Mouse (Mus musculus): ENCODE results near the gene Cntnap2. TPM values are rescaled to one million over a fixed set of nuclear protein-coding genes. Genes with fewer than 3 reads are reported as not detected.

Gene Cntnap2
- polyA plus RNA-seq, 1 experiment from 2014 or later, result 70.3 TPM

DNA sequence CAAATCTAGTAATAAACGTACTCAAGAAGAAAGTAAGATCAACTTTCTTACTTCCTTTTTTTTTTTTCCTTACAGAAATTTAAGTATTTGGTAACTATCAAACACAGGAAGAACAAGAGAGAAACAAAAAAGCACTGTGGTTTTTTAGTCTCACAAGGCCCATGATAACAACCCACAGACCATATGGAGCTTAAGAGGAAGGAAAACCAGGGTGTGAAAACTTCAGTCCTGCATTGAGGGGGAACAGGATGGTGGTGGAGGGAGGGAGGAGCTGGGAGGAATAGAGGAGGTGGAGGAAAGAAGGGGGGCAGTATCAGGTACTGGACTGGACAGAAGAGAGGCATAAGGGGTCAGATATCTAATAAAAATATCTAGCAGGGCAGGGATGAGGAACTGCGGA is 212.4 kb downstream of the Cntnap2 start:
- no peak for ATAC-seq
- H3K9me3 ChIP-seq (replicated peaks; ENCODE audit: control insufficient read depth, low read length), result no peaks in the 10 kb centered on the region
- no peak overlapping the region for H3K27ac ChIP-seq (ENCODE audit: low read depth, low read length)

DNA sequence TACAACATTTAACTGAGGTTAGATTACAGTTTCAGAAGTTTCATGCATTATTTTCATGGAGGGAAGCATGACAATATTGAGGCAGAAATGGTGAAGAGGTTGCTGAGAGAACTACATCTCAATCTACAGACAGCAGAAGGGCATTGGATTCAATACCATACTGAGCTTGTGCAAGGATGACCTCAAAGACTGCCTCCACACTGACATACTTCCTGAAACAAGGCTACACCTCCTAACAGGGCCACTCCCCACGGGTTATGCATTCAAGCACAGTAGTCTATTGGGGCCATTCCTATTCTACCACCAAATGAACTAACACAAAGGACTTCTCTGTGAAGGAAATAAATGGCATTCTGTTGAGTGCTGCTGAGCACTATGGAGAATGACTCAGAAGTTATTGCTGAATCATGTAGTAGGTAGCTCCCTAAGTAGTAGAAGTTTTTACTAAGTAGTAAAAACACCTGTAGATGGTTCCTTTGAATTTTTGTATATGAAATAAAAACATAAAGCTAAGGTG is 214.2 kb downstream of the Cntnap2 start:
- DNase-seq (ENCODE audit: low spot score) (no peak), ATAC-seq (no peak)
- no peak overlapping the region for H3K4me3 ChIP-seq (ENCODE audit: low read depth, low read length)
- 41% methylated on average over 1 of the region's 1 CpGs for WGBS
- no peak overlapping the region for H3K9ac ChIP-seq (ENCODE audit: low read length)
- no peak overlapping the region for H3K27ac ChIP-seq (ENCODE audit: low read depth, low read length)
- H3K4me1 ChIP-seq (ENCODE audit: control insufficient read depth, insufficient read depth, low read length), result no peaks in the 10 kb centered on the region
- H3K27me3 ChIP-seq (replicated peaks; ENCODE audit: control insufficient read depth, insufficient read depth, low read length), result no peaks in the 10 kb centered on the region
- no peaks in the 10 kb centered on the region for H3K9me3 ChIP-seq (replicated peaks; ENCODE audit: control insufficient read depth, low read length)
- H3K36me3 ChIP-seq (ENCODE audit: control insufficient read depth, insufficient read depth, low read length), result no peaks in the 10 kb centered on the region
- no peak overlapping the region for H3K4me2 ChIP-seq (ENCODE audit: low read length)

More for the DNA sequence above, 212.4 kb downstream of the Cntnap2 start:
- 84% methylated on average over 2 of the region's 2 CpGs for WGBS
- H3K4me2 ChIP-seq (ENCODE audit: low read length), result no peak overlapping the region
- no peak overlapping the region for H3K9ac ChIP-seq (ENCODE audit: low read length)
- no peak for DNase-seq (ENCODE audit: low spot score)
- H3K4me3 ChIP-seq (ENCODE audit: low read depth, low read length), result no peak overlapping the region
- no peaks in the 10 kb centered on the region for H3K27me3 ChIP-seq (replicated peaks; ENCODE audit: control insufficient read depth, insufficient read depth, low read length)
- H3K4me1 ChIP-seq (ENCODE audit: control insufficient read depth, insufficient read depth, low read length), result no peaks in the 10 kb centered on the region
- H3K36me3 ChIP-seq (ENCODE audit: control insufficient read depth, insufficient read depth, low read length), result no peaks in the 10 kb centered on the region

DNA sequence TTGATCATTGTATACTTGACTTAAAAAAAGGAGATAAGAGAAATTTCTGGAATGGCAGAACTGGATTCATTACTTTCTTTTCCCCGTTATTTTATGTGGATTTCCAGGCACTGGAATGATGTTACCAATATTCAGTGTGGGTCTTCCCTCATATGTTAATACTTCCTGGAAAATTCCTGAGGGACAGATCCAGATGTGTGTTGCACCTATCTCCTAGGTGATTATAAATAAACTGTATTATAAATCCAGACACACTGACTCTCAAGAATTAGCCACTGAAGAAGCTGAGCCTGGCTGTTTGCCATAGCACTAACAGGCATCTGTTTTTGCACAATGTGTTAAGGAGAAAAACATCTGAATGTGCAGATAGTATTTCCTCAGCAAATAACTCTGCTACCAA is 231.0 kb downstream of the Cntnap2 start:
- Histone ChIP-seq H3K4me2 (ENCODE audit: low read length) (no peak overlapping the region), H3K27me3 (replicated peaks; ENCODE audit: control insufficient read depth, insufficient read depth, low read length) (no peaks in the 10 kb centered on the region), H3K36me3 (ENCODE audit: control insufficient read depth, insufficient read depth, low read length) (no peaks in the 10 kb centered on the region), H3K4me3 (ENCODE audit: low read depth, low read length) (no peak overlapping the region), H3K4me1 (ENCODE audit: control insufficient read depth, insufficient read depth, low read length) (no peaks in the 10 kb centered on the region), H3K9ac (ENCODE audit: low read length) (no peak overlapping the region), H3K27ac (ENCODE audit: low read depth, low read length) (no peak overlapping the region), H3K9me3 (replicated peaks; ENCODE audit: control insufficient read depth, low read length) (no peaks in the 10 kb centered on the region)
- DNase-seq (ENCODE audit: low spot score) (peak; percentile 25), ATAC-seq (no peak)
- 93% methylated on average over 1 of the region's 1 CpGs for WGBS

- Histone ChIP-seq H3K9me3 (replicated peaks; ENCODE audit: control insufficient read depth, low read length) (no peaks in the 10 kb centered on the region), H3K27me3 (replicated peaks; ENCODE audit: control insufficient read depth, insufficient read depth, low read length) (no peaks in the 10 kb centered on the region), H3K4me1 (ENCODE audit: control insufficient read depth, insufficient read depth, low read length) (no peaks in the 10 kb centered on the region), H3K9ac (ENCODE audit: low read length) (no peak overlapping the region), H3K27ac (ENCODE audit: low read depth, low read length) (no peak overlapping the region), H3K36me3 (ENCODE audit: control insufficient read depth, insufficient read depth, low read length) (no peaks in the 10 kb centered on the region), H3K4me3 (ENCODE audit: low read depth, low read length) (no peak overlapping the region), H3K4me2 (ENCODE audit: low read length) (no peak overlapping the region)
- 65% methylated on average over 3 of the region's 3 CpGs for WGBS
- no peak for DNase-seq (ENCODE audit: low spot score)
- no peak for ATAC-seq
Observed at GRCm38 (mm10) chr6:45317455-45317854, 258.3 kb downstream of the Cntnap2 start.

- Histone ChIP-seq H3K27me3 (replicated peaks; ENCODE audit: control insufficient read depth, insufficient read depth, low read length) (no peaks in the 10 kb centered on the region), H3K36me3 (ENCODE audit: control insufficient read depth, insufficient read depth, low read length) (no peaks in the 10 kb centered on the region), H3K9me3 (replicated peaks; ENCODE audit: control insufficient read depth, low read length) (no peaks in the 10 kb centered on the region), H3K4me2 (ENCODE audit: low read length) (no peak overlapping the region), H3K27ac (ENCODE audit: low read depth, low read length) (no peak overlapping the region), H3K4me3 (ENCODE audit: low read depth, low read length) (no peak overlapping the region), H3K4me1 (ENCODE audit: control insufficient read depth, insufficient read depth, low read length) (no peaks in the 10 kb centered on the region), H3K9ac (ENCODE audit: low read length) (no peak overlapping the region)
- 1% methylated on average over 2 of the region's 2 CpGs for WGBS
- no peak for ATAC-seq
- peak; percentile 59 for DNase-seq (ENCODE audit: low spot score)
Observed at GRCm38 (mm10) chr6:45323505-45323904, 264.3 kb downstream of the Cntnap2 start.

DNA sequence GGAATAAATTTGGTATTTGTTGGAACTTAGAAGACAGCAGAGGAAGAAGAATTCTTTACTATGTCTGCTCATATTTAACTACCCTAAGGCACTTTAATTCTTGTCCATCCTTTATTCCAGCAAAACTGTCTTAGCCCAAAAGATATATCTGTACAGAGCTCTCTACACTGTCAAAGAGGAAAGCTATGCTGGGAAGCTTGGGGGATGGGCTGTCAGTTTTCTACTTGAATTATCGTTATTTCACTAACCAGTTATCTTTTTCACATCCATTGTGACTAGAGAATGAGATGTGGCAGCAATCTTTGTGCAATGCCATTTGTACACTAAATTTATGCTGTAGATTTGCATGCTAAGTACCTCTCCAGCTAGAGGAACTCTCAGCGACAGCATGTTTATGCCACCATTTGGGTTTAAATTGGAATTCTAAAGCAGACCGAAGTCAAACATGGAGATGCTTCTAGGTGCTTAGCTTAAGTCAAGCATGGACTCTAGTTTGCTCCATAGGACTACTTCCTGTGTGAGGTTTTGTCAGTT is 268.9 kb downstream of the Cntnap2 start:
- 59% methylated on average over 3 of the region's 3 CpGs for WGBS
- ATAC-seq, result peak; percentile 61; the same call in 1 of the 2 replicates
- Histone ChIP-seq H3K4me1 (ENCODE audit: control insufficient read depth, insufficient read depth, low read length) (no peaks in the 10 kb centered on the region), H3K9me3 (replicated peaks; ENCODE audit: control insufficient read depth, low read length) (no peaks in the 10 kb centered on the region), H3K4me3 (ENCODE audit: low read depth, low read length) (no peak overlapping the region), H3K27ac (ENCODE audit: low read depth, low read length) (no peak overlapping the region), H3K27me3 (replicated peaks; ENCODE audit: control insufficient read depth, insufficient read depth, low read length) (no peaks in the 10 kb centered on the region), H3K9ac (ENCODE audit: low read length) (no peak overlapping the region), H3K4me2 (ENCODE audit: low read length) (no peak overlapping the region), H3K36me3 (ENCODE audit: control insufficient read depth, insufficient read depth, low read length) (no peaks in the 10 kb centered on the region)
- DNase-seq (ENCODE audit: low spot score), result peak; percentile 51

DNA sequence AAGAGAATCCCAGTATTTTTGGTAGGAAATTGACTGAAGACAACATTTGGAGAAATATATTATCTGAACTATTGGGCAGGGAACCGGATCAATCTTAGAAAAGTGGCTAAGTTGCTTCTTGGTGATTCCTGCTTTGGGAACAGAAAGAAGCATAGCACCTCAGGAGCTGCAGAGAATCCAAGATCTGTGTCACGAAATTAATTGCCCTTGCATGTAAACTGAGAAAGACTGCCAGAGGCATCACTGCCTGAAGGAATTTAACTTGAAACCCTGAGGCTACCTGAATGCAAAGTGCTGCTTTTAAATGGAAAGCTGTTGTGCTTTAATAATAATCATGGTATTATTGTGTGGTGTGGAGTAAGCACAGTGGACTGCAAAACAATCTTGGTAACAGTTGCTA is 286.2 kb downstream of the Cntnap2 start:
- no peak overlapping the region for H3K4me3 ChIP-seq (ENCODE audit: low read depth, low read length)
- H3K4me2 ChIP-seq (ENCODE audit: low read length), result no peak overlapping the region
- 70% methylated on average over 2 of the region's 2 CpGs for WGBS
- no peak overlapping the region for H3K9ac ChIP-seq (ENCODE audit: low read length)
- H3K4me1 ChIP-seq (ENCODE audit: control insufficient read depth, insufficient read depth, low read length), result no peaks in the 10 kb centered on the region
- no peaks in the 10 kb centered on the region for H3K36me3 ChIP-seq (ENCODE audit: control insufficient read depth, insufficient read depth, low read length)
- no peak overlapping the region for H3K27ac ChIP-seq (ENCODE audit: low read depth, low read length)
- no peaks in the 10 kb centered on the region for H3K27me3 ChIP-seq (replicated peaks; ENCODE audit: control insufficient read depth, insufficient read depth, low read length)
- no peak for ATAC-seq
- no peak for DNase-seq (ENCODE audit: low spot score)
- H3K9me3 ChIP-seq (replicated peaks; ENCODE audit: control insufficient read depth, low read length), result no peaks in the 10 kb centered on the region

- Histone ChIP-seq H3K9me3 (replicated peaks; ENCODE audit: control insufficient read depth, low read length) (no peaks in the 10 kb centered on the region), H3K4me2 (ENCODE audit: low read length) (no peak overlapping the region), H3K27me3 (replicated peaks; ENCODE audit: control insufficient read depth, insufficient read depth, low read length) (no peaks in the 10 kb centered on the region), H3K9ac (ENCODE audit: low read length) (no peak overlapping the region), H3K4me3 (ENCODE audit: low read depth, low read length) (no peak overlapping the region), H3K36me3 (ENCODE audit: control insufficient read depth, insufficient read depth, low read length) (no peaks in the 10 kb centered on the region), H3K27ac (ENCODE audit: low read depth, low read length) (no peak overlapping the region), H3K4me1 (ENCODE audit: control insufficient read depth, insufficient read depth, low read length) (no peaks in the 10 kb centered on the region)
- ATAC-seq, result no peak
- no peak for DNase-seq (ENCODE audit: low spot score)
Observed at GRCm38 (mm10) chr6:45345953-45346352, 286.8 kb downstream of the Cntnap2 start.

- DNase-seq (ENCODE audit: low spot score) (no peak), ATAC-seq (no peak)
- Histone ChIP-seq H3K4me1 (ENCODE audit: control insufficient read depth, insufficient read depth, low read length) (no peaks in the 10 kb centered on the region), H3K9me3 (replicated peaks; ENCODE audit: control insufficient read depth, low read length) (no peaks in the 10 kb centered on the region), H3K9ac (ENCODE audit: low read length) (no peak overlapping the region), H3K36me3 (ENCODE audit: control insufficient read depth, insufficient read depth, low read length) (no peaks in the 10 kb centered on the region), H3K4me3 (ENCODE audit: low read depth, low read length) (no peak overlapping the region), H3K27me3 (replicated peaks; ENCODE audit: control insufficient read depth, insufficient read depth, low read length) (no peaks in the 10 kb centered on the region), H3K4me2 (ENCODE audit: low read length) (no peak overlapping the region), H3K27ac (ENCODE audit: low read depth, low read length) (no peak overlapping the region)
- 38% methylated on average over 1 of the region's 1 CpGs for WGBS
Observed at GRCm38 (mm10) chr6:45366442-45366841, 307.3 kb downstream of the Cntnap2 start.
